In genomic region chr11:113609581-113609980, GRCm38 (mm10) we compare ENCODE assay signal across 27 mouse cellular contexts. TPM values are rescaled to one million over a fixed set of nuclear protein-coding genes. Genes with fewer than 3 reads are reported as not detected.
DNase-seq lines count a peak whose midpoint lies in the region; ATAC-seq and TF ChIP-seq lines count a peak whose summit lies in the region.
"Had no signal": no experiment of that assay in that cellular context is flagged by ENCODE, and none has a peak within 500 bp of the region (broad histone marks: within the 10 kb centered on the region; RNA-seq: fewer than 3 reads in every experiment).

No protein-coding gene starts in this region.

- no peak overlapping the region for H3K4me3 ChIP-seq in lung, postnatal 0 days (ENCODE audit: low read depth, low read length)
- H3K4me3 ChIP-seq in liver, embryonic 16.5 days (ENCODE audit: low read depth, low read length) = no peak overlapping the region
- H3K4me3 ChIP-seq in forebrain, embryonic 14.5 days (ENCODE audit: low read depth, low read length) = no peak overlapping the region
- H3K4me3 ChIP-seq: embryonic facial prominence, embryonic 12.5 days; forebrain, embryonic 15.5 days; heart, adult 2 months; heart, embryonic 12.5 days; hindbrain, embryonic 13.5 days; layer of hippocampus, adult 2 months; limb, embryonic 13.5 days; lung, embryonic 15.5 days; midbrain, embryonic 10.5 days; midbrain, embryonic 15.5 days had no signal

- no peak overlapping the region for H3K27ac ChIP-seq in lung, postnatal 0 days (ENCODE audit: low read length)
- H3K27ac ChIP-seq in liver, embryonic 16.5 days (ENCODE audit: low read length) = no peak overlapping the region
- no peak overlapping the region for H3K27ac ChIP-seq in forebrain, embryonic 14.5 days (ENCODE audit: low read depth, low read length)
- H3K27ac ChIP-seq: embryonic facial prominence, embryonic 12.5 days; forebrain, embryonic 15.5 days; heart, adult 2 months; hindbrain, embryonic 13.5 days; layer of hippocampus, adult 2 months; limb, embryonic 13.5 days; lung, embryonic 15.5 days; midbrain, embryonic 10.5 days; midbrain, embryonic 15.5 days had no signal

- H3K27me3 ChIP-seq in lung, postnatal 0 days (replicated peaks; ENCODE audit: insufficient read depth, low read length) = no peaks in the 10 kb centered on the region
- H3K27me3 ChIP-seq in liver, embryonic 16.5 days (ENCODE audit: control insufficient read depth, insufficient read depth, low read depth, low read length) = no peaks in the 10 kb centered on the region
- no peaks in the 10 kb centered on the region for H3K27me3 ChIP-seq in forebrain, embryonic 14.5 days (replicated peaks; ENCODE audit: control insufficient read depth, insufficient read depth, low read length)
- H3K27me3 ChIP-seq: embryonic facial prominence, embryonic 12.5 days; forebrain, embryonic 15.5 days; hindbrain, embryonic 13.5 days; lung, embryonic 15.5 days; midbrain, embryonic 15.5 days had no signal

- no peak for TF ChIP-seq CTCF in lung, postnatal 0 days (IDR thresholded peaks at IDR 0.05)

- WGBS in lung, postnatal 0 days = 52% methylated on average over 5 of the region's 5 CpGs
- 38% methylated on average over 5 of the region's 5 CpGs for WGBS in liver, embryonic 16.5 days (ENCODE audit: insufficient replicate concordance)
- 87% methylated on average over 5 of the region's 5 CpGs for WGBS in forebrain, embryonic 14.5 days

- TF ChIP-seq EP300 in lung, postnatal 0 days (IDR thresholded peaks at IDR 0.05) = no peak

- no peaks in the 10 kb centered on the region for H3K36me3 ChIP-seq in lung, postnatal 0 days (ENCODE audit: insufficient read depth, low read length)
- peaks cover 2% of the 10 kb centered on the region; the same call in 1 of the 2 replicates for H3K36me3 ChIP-seq in liver, embryonic 16.5 days (ENCODE audit: control insufficient read depth, insufficient read depth)
- no peaks in the 10 kb centered on the region for H3K36me3 ChIP-seq in forebrain, embryonic 14.5 days (ENCODE audit: control insufficient read depth, insufficient read depth, low read length)
- H3K36me3 ChIP-seq: embryonic facial prominence, embryonic 12.5 days; forebrain, embryonic 15.5 days; hindbrain, embryonic 13.5 days; limb, embryonic 13.5 days; lung, embryonic 15.5 days; midbrain, embryonic 10.5 days; midbrain, embryonic 15.5 days had no signal

- H3K9ac ChIP-seq in lung, postnatal 0 days (replicated peaks; ENCODE audit: low read depth) = no peak overlapping the region
- H3K9ac ChIP-seq in liver, embryonic 16.5 days (ENCODE audit: low read depth, low read length) = no peak overlapping the region
- H3K9ac ChIP-seq in forebrain, embryonic 14.5 days (ENCODE audit: low read length) = no peak overlapping the region
- H3K9ac ChIP-seq: embryonic facial prominence, embryonic 12.5 days; forebrain, embryonic 15.5 days; heart, embryonic 12.5 days; hindbrain, embryonic 13.5 days; limb, embryonic 13.5 days; lung, embryonic 15.5 days; midbrain, embryonic 15.5 days had no signal

- H3K4me2 ChIP-seq in lung, postnatal 0 days (replicated peaks; ENCODE audit: low read depth, low read length) = no peak overlapping the region
- H3K4me2 ChIP-seq in liver, embryonic 16.5 days (ENCODE audit: low read depth, low read length) = no peak overlapping the region; the same call in 1 of the 2 replicates
- H3K4me2 ChIP-seq in forebrain, embryonic 14.5 days (ENCODE audit: low read length) = no peak overlapping the region
- H3K4me2 ChIP-seq: embryonic facial prominence, embryonic 12.5 days; forebrain, embryonic 15.5 days; heart, embryonic 12.5 days; hindbrain, embryonic 13.5 days; limb, embryonic 13.5 days; lung, embryonic 15.5 days; midbrain, embryonic 15.5 days had no signal

- ATAC-seq in lung, postnatal 0 days = no peak
- peak; percentile 40; the same call in 1 of the 2 replicates for ATAC-seq in liver, embryonic 16.5 days (ENCODE audit: low read depth)
- no peak for ATAC-seq in forebrain, embryonic 14.5 days
- ATAC-seq: CD4-positive, CD25-positive, alpha-beta regulatory T cell, adult 4 months; forebrain, embryonic 15.5 days; midbrain, embryonic 15.5 days had no signal

- H3K9me3 ChIP-seq in lung, postnatal 0 days (ENCODE audit: low read length) = no peaks in the 10 kb centered on the region
- no peaks in the 10 kb centered on the region for H3K9me3 ChIP-seq in liver, embryonic 16.5 days (replicated peaks; ENCODE audit: control insufficient read depth, low read length)
- 0 out of 2 replicates have a peak, but pooled peaks cover 3% of the 10 kb centered on the region for H3K9me3 ChIP-seq in forebrain, embryonic 14.5 days (replicated peaks; ENCODE audit: control insufficient read depth, low read length)
- H3K9me3 ChIP-seq: embryonic facial prominence, embryonic 12.5 days; forebrain, embryonic 15.5 days; midbrain, embryonic 15.5 days had no signal

- peak; percentile 61 for DNase-seq in kidney, adult 9 months
- DNase-seq in kidney, postnatal 10 days = no peak
- DNase-seq in lung, postnatal 0 days (ENCODE audit: low spot score) = peak; percentile 71
- no peak for DNase-seq in lung, postnatal 10 days
- DNase-seq in forebrain, embryonic 14.5 days (ENCODE audit: low spot score) = no peak
- DNase-seq in spleen, adult 12 weeks (ENCODE audit: low spot score) = no peak
- DNase-seq: cerebellum, adult 11-12 months; cerebellum, adult 9-11 months; embryo, embryonic 11 days; heart, adult 2 months; kidney, adult 18-20 months; right cerebral cortex, postnatal 25 days; spleen, adult 18-20 months; thymus, adult 18-20 months; thymus, postnatal 25 days had no signal

- H3K4me1 ChIP-seq in lung, postnatal 0 days (ENCODE audit: insufficient read depth, low read depth, low read length) = no peaks in the 10 kb centered on the region; the same call in 1 of the 2 replicates
- peaks cover 4% of the 10 kb centered on the region for H3K4me1 ChIP-seq in liver, embryonic 16.5 days (ENCODE audit: control insufficient read depth, low read depth, low read length)
- 0 out of 2 replicates have a peak, but pooled peaks cover 8% of the 10 kb centered on the region for H3K4me1 ChIP-seq in forebrain, embryonic 14.5 days (ENCODE audit: control insufficient read depth, insufficient read depth, low read length)

RNA-seq across cellular contexts. Expression of gene Sstr2, which starts 9.6 kb away (rescaled TPM):
- 3.9 and 4.0 TPM in 2 replicates for polyA plus RNA-seq in lung, postnatal 0 days (2015; fragmentation: Nextera tagmentation; extraction: Ambion mirVana)
- 6.8 TPM in 2 replicates for polyA plus RNA-seq in liver, embryonic 16.5 days (2015; fragmentation: Nextera tagmentation; extraction: Ambion mirVana)
- polyA plus RNA-seq in forebrain, embryonic 14.5 days (2014; fragmentation: Nextera tagmentation; extraction: Ambion mirVana) = 71.9 and 75.2 TPM in 2 replicates
- polyA plus RNA-seq: heart, adult 2 months; heart, postnatal 0 days had no signal

RNA-seq across cellular contexts. Expression of gene Cog1, which starts 39.4 kb away (rescaled TPM):
- polyA plus RNA-seq in lung, postnatal 0 days (2015; fragmentation: Nextera tagmentation; extraction: Ambion mirVana) = 18.6 and 19.0 TPM in 2 replicates
- 10.7 and 11.0 TPM in 2 replicates for polyA plus RNA-seq in liver, embryonic 16.5 days (2015; fragmentation: Nextera tagmentation; extraction: Ambion mirVana)
- 28.8 and 33.9 TPM in 2 replicates for polyA plus RNA-seq in forebrain, embryonic 14.5 days (2014; fragmentation: Nextera tagmentation; extraction: Ambion mirVana)

RNA-seq across cellular contexts. Expression of gene Slc39a11, which starts 40.3 kb away (rescaled TPM):
- 14.3 and 15.1 TPM in 2 replicates for polyA plus RNA-seq in lung, postnatal 0 days (2015; fragmentation: Nextera tagmentation; extraction: Ambion mirVana)
- polyA plus RNA-seq in liver, embryonic 16.5 days (2015; fragmentation: Nextera tagmentation; extraction: Ambion mirVana) = 13.4 and 14.1 TPM in 2 replicates
- polyA plus RNA-seq in forebrain, embryonic 14.5 days (2014; fragmentation: Nextera tagmentation; extraction: Ambion mirVana) = 29.5 and 32.4 TPM in 2 replicates

Comparison
In these comparisons a context has a peak if more than half of its experiments do, and no peak if none do; other contexts are left out.
1. DNase-seq: peak in kidney, adult 9 months (single experiment) and lung, postnatal 0 days (single experiment); none in kidney, postnatal 10 days (single experiment), lung, postnatal 10 days (single experiment), forebrain, embryonic 14.5 days (single experiment) and spleen, adult 12 weeks (single experiment).